Mouse (Mus musculus): ENCODE data around the gene Rmnd5b. TPM values are rescaled to one million over a fixed set of nuclear protein-coding genes. Genes with fewer than 3 reads are reported as not detected.

Rmnd5b gene
- polyA plus RNA-seq, 1 experiment from 2014 or later: 43.4 TPM

- peak overlapping the region; percentile 68 for H3K27ac ChIP-seq
- WGBS: 81% methylated on average over 15 of the region's 15 CpGs
These were observed 11.3 kb upstream of the Rmnd5b start for GRCm38 (mm10) chr11:51646751-51647667.

DNA sequence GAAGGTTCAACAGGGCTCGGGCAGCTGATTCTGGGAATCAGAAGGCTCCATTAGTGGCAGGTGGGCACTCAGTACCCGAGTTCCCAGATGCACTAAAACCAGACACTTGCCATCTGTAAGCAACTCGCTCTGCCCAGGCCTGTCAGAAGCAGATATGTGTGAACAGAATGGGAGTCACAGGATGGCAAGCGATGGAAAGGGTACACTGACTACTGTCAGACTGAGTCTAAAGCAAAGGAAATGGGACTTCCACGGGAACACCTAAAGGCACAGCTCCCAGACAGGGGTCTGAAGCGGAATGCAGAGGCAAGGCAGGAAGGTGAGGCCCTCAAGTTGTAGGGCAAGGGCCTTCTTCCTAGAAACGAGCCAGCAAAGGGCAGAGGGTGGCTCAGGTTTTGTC is 10.5 kb upstream of the Rmnd5b start:
- Histone ChIP-seq H3K4me1 (peaks cover 31% of the 10 kb centered on the region), H3K27ac (no peak overlapping the region), H3K4me3 (replicated peaks) (no peak overlapping the region), H3K4me2 (no peak overlapping the region), H3K9ac (no peak overlapping the region), H3K9me3 (no peaks in the 10 kb centered on the region), H3K27me3 (peaks cover 27% of the 10 kb centered on the region), H3K36me3 (replicated peaks) (no peaks in the 10 kb centered on the region)
- ATAC-seq (ENCODE audit: low FRiP score): no peak
- WGBS: 89% methylated on average over 7 of the region's 7 CpGs

More at GRCm38 (mm10) chr11:51646751-51647667, 11.3 kb upstream of the Rmnd5b start:
- H3K27me3 ChIP-seq: peaks cover 30% of the 10 kb centered on the region
- H3K4me3 ChIP-seq (replicated peaks): no peak overlapping the region
- ATAC-seq (ENCODE audit: low FRiP score): no peak
- H3K4me1 ChIP-seq: peaks cover 31% of the 10 kb centered on the region
- H3K9me3 ChIP-seq: no peaks in the 10 kb centered on the region
- no peaks in the 10 kb centered on the region for H3K36me3 ChIP-seq (replicated peaks)
- no peak overlapping the region for H3K9ac ChIP-seq
- H3K4me2 ChIP-seq: no peak overlapping the region

DNA sequence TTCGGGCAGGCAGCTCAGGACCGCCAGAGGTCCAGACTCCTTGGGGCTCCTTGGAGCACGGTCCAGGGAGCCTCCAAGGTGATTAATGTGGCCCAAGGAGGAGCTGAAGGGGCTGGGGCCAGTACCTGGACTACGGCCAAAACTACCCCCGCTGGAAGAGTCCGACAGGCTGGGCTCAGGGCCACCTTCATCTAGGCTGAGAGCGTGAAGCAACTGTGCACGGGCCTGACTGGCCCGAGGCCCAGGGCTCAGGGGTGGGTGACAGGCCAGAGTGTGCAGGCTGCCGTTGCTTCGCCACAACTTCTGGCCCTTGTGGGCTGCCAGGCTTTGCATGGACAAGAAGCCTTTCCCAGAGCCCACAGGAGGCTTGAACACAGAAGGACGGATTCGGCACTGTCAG is 9.6 kb upstream of the Rmnd5b start:
- H3K4me3 ChIP-seq (replicated peaks): no peak overlapping the region
- H3K4me1 ChIP-seq: peaks cover 23% of the 10 kb centered on the region
- H3K27me3 ChIP-seq: peaks cover 18% of the 10 kb centered on the region
- H3K4me2 ChIP-seq: no peak overlapping the region
- no peak for ATAC-seq (ENCODE audit: low FRiP score)
- no peak overlapping the region for H3K27ac ChIP-seq
- no peak overlapping the region for H3K9ac ChIP-seq
- 92% methylated on average over 13 of the region's 13 CpGs for whole genome bisulfite sequencing
- H3K36me3 ChIP-seq (replicated peaks): no peaks in the 10 kb centered on the region
- H3K9me3 ChIP-seq: no peaks in the 10 kb centered on the region

DNA sequence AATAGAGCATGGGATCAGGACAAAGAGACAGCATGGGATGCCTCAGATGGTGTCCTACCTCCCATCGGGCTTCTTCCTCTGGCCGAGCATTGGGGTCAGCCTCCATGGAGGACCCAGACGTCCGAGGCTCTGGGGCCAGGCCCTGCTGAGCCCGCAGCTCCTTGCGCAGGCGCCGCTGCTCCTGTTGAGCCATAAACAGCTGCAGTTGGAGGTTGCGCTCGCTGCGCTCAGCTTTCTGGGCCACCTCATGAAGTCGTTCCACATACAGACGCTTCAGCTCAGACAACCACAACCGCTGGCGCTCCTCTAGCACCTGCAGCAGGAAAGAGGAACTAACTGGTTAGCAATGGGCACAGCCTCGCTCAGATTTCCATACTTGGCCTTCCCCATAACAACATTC is 8.5 kb upstream of the Rmnd5b start:
- peaks cover 12% of the 10 kb centered on the region for H3K4me1 ChIP-seq
- H3K9me3 ChIP-seq: no peaks in the 10 kb centered on the region
- H3K27me3 ChIP-seq: peaks cover 7% of the 10 kb centered on the region
- no peak overlapping the region for H3K4me2 ChIP-seq
- H3K4me3 ChIP-seq (replicated peaks): no peak overlapping the region
- no peak overlapping the region for H3K9ac ChIP-seq
- no peak overlapping the region for H3K27ac ChIP-seq
- no peak for ATAC-seq (ENCODE audit: low FRiP score)
- H3K36me3 ChIP-seq (replicated peaks): no peaks in the 10 kb centered on the region
- WGBS: 69% methylated on average over 16 of the region's 16 CpGs

GRCm38 (mm10) chr11:51643761-51644160 is 8.1 kb upstream of the Rmnd5b start:
- Histone ChIP-seq H3K27me3 (peaks cover 3% of the 10 kb centered on the region; the same call in 1 of the 2 replicates), H3K9ac (no peak overlapping the region), H3K4me3 (replicated peaks) (no peak overlapping the region), H3K4me2 (no peak overlapping the region), H3K36me3 (replicated peaks) (no peaks in the 10 kb centered on the region), H3K9me3 (no peaks in the 10 kb centered on the region), H3K27ac (no peak overlapping the region), H3K4me1 (peaks cover 7% of the 10 kb centered on the region)
- no peak for ATAC-seq (ENCODE audit: low FRiP score)
- WGBS: 57% methylated on average over 15 of the region's 15 CpGs

DNA sequence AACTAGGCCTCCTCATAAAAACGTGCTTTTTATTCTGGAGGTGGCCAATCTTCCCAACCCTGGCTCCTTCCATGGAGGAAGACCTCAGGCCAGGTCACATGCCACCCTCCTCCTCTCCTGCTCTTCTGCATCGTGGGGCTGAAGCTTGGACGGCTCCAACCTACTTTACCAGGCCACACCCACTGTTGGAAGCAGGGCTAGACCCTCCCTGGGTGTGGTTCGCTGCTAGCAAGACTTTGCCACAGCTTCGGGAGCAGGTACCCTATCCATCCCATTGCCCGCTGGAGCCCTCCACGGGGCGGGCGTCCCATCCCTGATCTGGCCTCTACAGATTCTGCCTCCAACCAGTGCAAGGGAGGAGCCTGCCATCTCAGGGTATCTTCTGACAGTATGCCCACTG is 7.5 kb upstream of the Rmnd5b start:
- peaks cover 4% of the 10 kb centered on the region; the same call in 1 of the 2 replicates for H3K27me3 ChIP-seq
- no peaks in the 10 kb centered on the region for H3K36me3 ChIP-seq (replicated peaks)
- H3K9me3 ChIP-seq: no peaks in the 10 kb centered on the region
- no peak overlapping the region for H3K27ac ChIP-seq
- no peak overlapping the region for H3K4me3 ChIP-seq (replicated peaks)
- 88% methylated on average over 9 of the region's 9 CpGs for WGBS
- H3K9ac ChIP-seq: no peak overlapping the region
- ATAC-seq (ENCODE audit: low FRiP score): no peak
- peaks cover 3% of the 10 kb centered on the region for H3K4me1 ChIP-seq
- H3K4me2 ChIP-seq: no peak overlapping the region

DNA sequence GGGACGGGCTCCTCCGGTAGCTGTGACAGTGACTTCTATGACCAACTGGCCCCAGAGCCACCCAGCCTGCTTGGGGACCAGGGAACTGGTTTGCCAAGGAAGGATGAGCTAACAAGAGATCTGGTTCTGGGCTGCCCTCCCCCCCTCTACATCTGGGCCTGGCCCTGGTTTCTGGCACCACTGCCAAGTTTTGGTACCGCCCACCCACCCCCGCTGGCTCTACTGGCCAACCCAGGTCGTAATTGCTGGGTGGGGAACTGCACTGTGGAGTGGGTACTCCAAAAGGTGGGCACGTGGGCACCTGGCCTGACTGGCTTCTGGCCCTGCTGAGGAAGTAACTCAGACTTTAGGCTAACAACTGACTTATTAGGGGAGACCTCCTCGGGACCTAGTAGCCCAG is 5.1 kb upstream of the Rmnd5b start:
- Histone ChIP-seq H3K9ac (no peak overlapping the region), H3K27me3 (peaks cover 5% of the 10 kb centered on the region; the same call in 1 of the 2 replicates), H3K27ac (no peak overlapping the region), H3K4me2 (no peak overlapping the region), H3K36me3 (replicated peaks) (no peaks in the 10 kb centered on the region), H3K4me1 (peaks cover 14% of the 10 kb centered on the region), H3K4me3 (replicated peaks) (no peak overlapping the region), H3K9me3 (no peaks in the 10 kb centered on the region)
- WGBS: 87% methylated on average over 7 of the region's 7 CpGs
- ATAC-seq (ENCODE audit: low FRiP score): no peak

- Histone ChIP-seq H3K36me3 (replicated peaks) (no peaks in the 10 kb centered on the region), H3K9ac (no peak overlapping the region), H3K9me3 (no peaks in the 10 kb centered on the region), H3K4me1 (peaks cover 27% of the 10 kb centered on the region), H3K4me2 (no peak overlapping the region), H3K4me3 (replicated peaks) (no peak overlapping the region), H3K27me3 (peaks cover 5% of the 10 kb centered on the region; the same call in 1 of the 2 replicates), H3K27ac (no peak overlapping the region)
- WGBS: 77% methylated on average over 5 of the region's 5 CpGs
- no peak for ATAC-seq (ENCODE audit: low FRiP score)
These were observed 2.8 kb upstream of the Rmnd5b start for GRCm38 (mm10) chr11:51638497-51638896.

GRCm38 (mm10) chr11:51637971-51638414 is 2.3 kb upstream of the Rmnd5b start:
- H3K9me3 ChIP-seq: no peaks in the 10 kb centered on the region
- H3K9ac ChIP-seq: no peak overlapping the region
- H3K4me1 ChIP-seq: peaks cover 27% of the 10 kb centered on the region
- no peaks in the 10 kb centered on the region for H3K36me3 ChIP-seq (replicated peaks)
- no peak overlapping the region for H3K4me3 ChIP-seq (replicated peaks)
- H3K4me2 ChIP-seq: peak overlapping the region; percentile 42
- peaks cover 5% of the 10 kb centered on the region; the same call in 1 of the 2 replicates for H3K27me3 ChIP-seq
- no peak for ATAC-seq (ENCODE audit: low FRiP score)
- WGBS: 4% methylated on average over 17 of the region's 17 CpGs
- H3K27ac ChIP-seq: no peak overlapping the region

GRCm38 (mm10) chr11:51636323-51636684 is 608 bp upstream of the Rmnd5b start:
- no peaks in the 10 kb centered on the region for H3K9me3 ChIP-seq
- H3K4me2 ChIP-seq: peak overlapping the region; percentile 75
- H3K4me1 ChIP-seq: peaks cover 27% of the 10 kb centered on the region
- no peaks in the 10 kb centered on the region for H3K36me3 ChIP-seq (replicated peaks)
- 6% methylated on average over 6 of the region's 6 CpGs for WGBS
- peak overlapping the region; percentile 77 for H3K27ac ChIP-seq
- H3K27me3 ChIP-seq: peaks cover 5% of the 10 kb centered on the region; the same call in 1 of the 2 replicates
- H3K9ac ChIP-seq: peak overlapping the region; percentile 74
- H3K4me3 ChIP-seq (replicated peaks): peak overlapping the region; percentile 67
- peak; percentile 59; the same call in 1 of the 2 replicates for ATAC-seq (ENCODE audit: low FRiP score)

GRCm38 (mm10) chr11:51635127-51635524 is 570 bp downstream of the Rmnd5b start:
- 0 out of 2 replicates have a peak, but pooled peaks have one; percentile 4 for ATAC-seq (ENCODE audit: low FRiP score)
- H3K36me3 ChIP-seq (replicated peaks): no peaks in the 10 kb centered on the region
- H3K4me2 ChIP-seq: peak overlapping the region; percentile 75
- H3K9ac ChIP-seq: peak overlapping the region; percentile 74
- 23% methylated on average over 6 of the region's 6 CpGs for WGBS
- H3K9me3 ChIP-seq: no peaks in the 10 kb centered on the region
- peak overlapping the region; percentile 67 for H3K4me3 ChIP-seq (replicated peaks)
- peaks cover 5% of the 10 kb centered on the region; the same call in 1 of the 2 replicates for H3K27me3 ChIP-seq
- H3K27ac ChIP-seq: peak overlapping the region; percentile 77; the same call in 1 of the 2 replicates
- peaks cover 27% of the 10 kb centered on the region for H3K4me1 ChIP-seq

DNA sequence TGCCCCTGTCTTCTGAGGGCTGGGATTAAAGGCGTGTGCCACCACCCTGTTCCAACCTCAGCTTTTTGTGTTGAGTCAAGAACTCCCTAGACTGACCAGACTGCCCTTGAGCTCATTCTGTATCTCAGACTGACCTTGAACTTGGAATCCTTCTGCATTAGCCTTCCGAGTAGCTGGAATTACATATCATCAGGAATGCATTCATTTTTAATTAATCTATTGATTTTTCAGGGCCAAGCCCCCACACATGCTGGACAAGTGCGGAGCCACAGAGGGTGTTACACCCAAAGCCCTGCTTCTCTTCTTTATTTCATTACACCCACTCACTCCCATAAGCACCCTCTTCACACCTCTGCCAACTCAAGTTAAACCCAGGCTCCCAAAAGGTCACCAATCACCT is 2.0 kb downstream of the Rmnd5b start:
- Histone ChIP-seq H3K27ac (no peak overlapping the region), H3K4me2 (no peak overlapping the region), H3K4me1 (peaks cover 27% of the 10 kb centered on the region), H3K9ac (no peak overlapping the region), H3K36me3 (replicated peaks) (peaks cover 7% of the 10 kb centered on the region; the same call in 1 of the 2 replicates), H3K27me3 (peaks cover 5% of the 10 kb centered on the region; the same call in 1 of the 2 replicates), H3K9me3 (no peaks in the 10 kb centered on the region), H3K4me3 (replicated peaks) (no peak overlapping the region)
- ATAC-seq (ENCODE audit: low FRiP score): no peak
- 95% methylated on average over 3 of the region's 3 CpGs for WGBS

All from forebrain, embryonic 12.5 days (tissue).